Mouse (Mus musculus): Measurements from ENCODE around the gene Baiap2.

GRCm38 (mm10) chr11:119909436-119909835 is 33.1 kb upstream of the Baiap2 start:
- TF ChIP-seq CTCF (IDR thresholded peaks at IDR 0.05; ENCODE audit: insufficient read depth, low read depth, low read length) (peak; percentile 77), POLR2A (IDR thresholded peaks at IDR 0.05; ENCODE audit: insufficient read depth, low read depth, low read length) (no peak)

Data from olfactory bulb, adult 2 months (tissue).